Mouse (Mus musculus) kidney, adult 8-10 months (tissue): ENCODE measurements around the gene Rec8.
A peak's percentile ranks its signal among the peaks of the same experiment; 100 is the strongest.

Experiments used
- DNase-seq, 2 experiments: peaks; one replicate each; pipeline ENCODE4 v3.0.0; 2022

The Rec8 gene

GRCm38 (mm10) chr14:55596036-55596690 lies 21.7 kb upstream of the Rec8 start:
- DNase-seq, result no peak

- DNase-seq, result no peak
These were observed 19.1 kb upstream of the Rec8 start for GRCm38 (mm10) chr14:55598521-55599390.

- DNase-seq, result no peak
These were observed 14.6 kb upstream of the Rec8 start, which contains the start of gene Irf9 for GRCm38 (mm10) chr14:55603271-55603632. TSS of gene Irf9 (plus strand) at chr14:55603571.

GRCm38 (mm10) chr14:55603633-55604576 lies 13.9 kb upstream of the Rec8 start:
- peak; percentile 96 to 97 for DNase-seq

DNA sequence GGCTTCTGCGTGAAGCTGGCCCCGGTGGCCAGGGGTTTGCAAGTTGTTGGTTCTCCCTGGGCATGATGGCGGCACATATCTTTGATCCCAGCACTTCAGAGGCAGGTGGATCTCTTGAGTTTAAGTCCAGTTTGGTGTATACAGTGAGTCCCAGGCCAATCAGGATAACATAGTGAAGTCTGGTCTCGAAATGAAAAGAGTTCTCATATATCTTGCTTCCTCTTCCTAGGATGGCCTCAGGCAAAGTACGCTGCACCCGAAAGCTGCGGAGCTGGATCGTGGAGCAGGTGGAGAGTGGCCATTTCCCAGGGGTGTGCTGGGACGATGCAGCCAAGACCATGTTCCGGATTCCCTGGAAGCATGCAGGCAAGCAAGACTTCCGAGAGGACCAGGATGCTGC lies 13.0 kb upstream of the Rec8 start:
- no peak for DNase-seq

DNA sequence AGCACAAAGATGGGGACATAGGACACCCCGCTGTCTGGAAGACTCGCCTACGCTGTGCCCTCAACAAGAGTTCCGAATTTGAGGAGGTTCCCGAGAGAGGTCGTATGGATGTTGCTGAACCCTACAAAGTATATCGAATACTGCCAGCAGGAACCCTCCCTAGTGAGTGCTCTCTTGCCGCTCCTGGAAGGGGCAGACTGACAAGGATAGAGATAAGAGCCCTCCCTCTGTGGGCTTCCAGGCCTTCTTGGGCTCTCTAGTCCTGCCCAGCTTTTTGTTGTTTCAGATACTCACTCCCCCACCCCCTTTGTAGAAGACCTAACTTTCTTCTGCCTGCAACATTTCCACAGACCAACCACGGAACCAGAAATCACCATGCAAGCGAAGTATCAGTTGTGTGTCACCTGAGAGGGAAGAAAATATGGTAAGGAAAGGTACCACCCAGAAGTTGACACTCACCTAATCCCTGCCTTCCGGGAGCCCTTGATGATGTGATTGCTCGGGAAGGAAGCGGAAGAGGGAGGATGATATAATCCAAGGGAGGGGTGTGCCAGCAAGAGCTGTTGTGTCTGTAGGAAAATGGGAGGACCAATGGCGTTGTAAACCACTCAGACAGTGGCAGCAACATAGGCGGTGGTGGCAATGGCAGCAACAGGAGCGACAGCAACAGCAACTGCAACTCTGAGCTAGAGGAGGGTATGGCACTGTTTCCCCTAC lies 11.9 kb upstream of the Rec8 start:
- DNase-seq, result no peak

DNA sequence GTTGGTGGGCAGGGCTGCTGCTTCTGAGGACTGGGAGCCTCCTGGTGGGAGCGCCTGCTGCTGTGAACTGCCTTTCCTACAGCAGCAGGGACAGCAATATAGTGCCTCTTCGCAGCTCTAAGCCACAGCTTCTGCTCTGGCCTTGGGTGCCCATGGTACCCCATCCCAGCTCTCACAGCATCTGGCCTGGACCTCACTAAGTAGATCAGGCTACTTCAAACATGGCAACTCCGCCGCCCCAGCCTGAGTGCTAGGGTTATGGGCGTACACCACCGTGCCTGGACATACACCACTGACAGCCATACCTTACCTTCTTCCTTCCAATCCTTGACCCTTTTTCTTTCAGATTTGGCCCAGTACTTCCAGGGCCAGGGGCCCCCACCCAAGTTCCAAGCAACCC lies 9.5 kb upstream of the Rec8 start:
- DNase-seq, result no peak

GRCm38 (mm10) chr14:55613346-55613745 lies 4.5 kb upstream of the Rec8 start:
- DNase-seq, result peak in 1 of 2 experiments; percentile 29

DNA sequence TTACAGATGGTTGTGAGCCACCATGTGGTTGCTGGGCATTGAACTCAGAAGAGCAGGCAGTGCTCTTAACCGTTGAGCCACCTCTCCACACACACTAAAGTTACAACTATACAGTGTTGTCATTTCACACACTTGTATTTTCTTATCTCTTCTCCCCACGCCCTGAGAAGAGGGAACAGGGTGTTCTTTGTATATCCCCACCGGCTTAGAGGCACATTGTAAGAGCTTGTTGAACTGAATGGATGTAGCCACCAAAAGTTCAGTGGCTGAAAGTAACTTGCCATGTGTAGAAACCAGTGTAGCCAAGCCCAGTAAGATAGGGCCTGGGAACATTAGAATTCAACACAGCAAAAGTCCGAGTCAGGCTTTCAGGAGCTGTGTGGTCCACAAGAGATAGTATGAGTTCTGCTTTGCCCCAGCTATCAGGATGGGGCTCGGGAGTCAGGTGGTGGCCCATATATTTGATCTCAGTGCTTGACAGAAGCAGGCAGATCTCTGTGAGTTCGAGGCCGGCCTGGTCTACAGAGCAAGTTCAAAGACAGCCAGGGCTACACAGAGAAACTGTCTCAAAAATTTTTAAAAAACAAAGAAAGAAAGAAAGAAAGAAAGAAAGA lies 3.2 kb upstream of the Rec8 start:
- DNase-seq, result no peak

DNA sequence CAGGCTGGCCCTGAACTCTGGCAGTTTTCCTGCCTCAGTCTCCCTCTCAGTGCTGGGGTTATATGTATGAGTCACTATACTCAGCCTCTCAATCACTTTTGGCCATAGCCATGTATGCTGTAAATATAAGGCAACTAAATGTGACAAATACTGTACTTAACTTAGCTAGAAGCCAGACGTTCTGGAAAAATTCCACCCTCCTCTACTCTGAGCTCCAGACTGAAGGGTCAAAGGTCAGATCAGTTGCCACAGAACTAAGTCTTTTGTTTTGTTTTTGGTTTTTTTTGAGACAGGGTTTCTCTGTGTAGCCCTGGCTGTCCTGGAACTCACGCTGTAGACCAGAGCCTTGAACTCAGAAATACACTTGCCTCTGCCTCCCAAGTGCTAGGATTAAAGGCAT lies 2.0 kb upstream of the Rec8 start:
- DNase-seq, result no peak

- no peak for DNase-seq
These were observed 993 bp upstream of the Rec8 start for GRCm38 (mm10) chr14:55616844-55617243.

GRCm38 (mm10) chr14:55618486-55619195 lies 804 bp downstream of the Rec8 start:
- DNase-seq, result no peak

GRCm38 (mm10) chr14:55628077-55628827 lies 10.4 kb downstream of the Rec8 start:
- DNase-seq, result no peak

GRCm38 (mm10) chr14:55629312-55629711 lies 11.5 kb downstream of the Rec8 start:
- DNase-seq, result peak; percentile 30 to 67

GRCm38 (mm10) chr14:55634874-55635522 lies 17.2 kb downstream of the Rec8 start:
- peak in 1 of 2 experiments; percentile 23 for DNase-seq

GRCm38 (mm10) chr14:55635523-55636007 lies 17.7 kb downstream of the Rec8 start, which contains the start of gene Ipo4:
TSS of gene Ipo4 (minus strand) at chr14:55635957.
- DNase-seq, result peak; percentile 84 to 87

DNA sequence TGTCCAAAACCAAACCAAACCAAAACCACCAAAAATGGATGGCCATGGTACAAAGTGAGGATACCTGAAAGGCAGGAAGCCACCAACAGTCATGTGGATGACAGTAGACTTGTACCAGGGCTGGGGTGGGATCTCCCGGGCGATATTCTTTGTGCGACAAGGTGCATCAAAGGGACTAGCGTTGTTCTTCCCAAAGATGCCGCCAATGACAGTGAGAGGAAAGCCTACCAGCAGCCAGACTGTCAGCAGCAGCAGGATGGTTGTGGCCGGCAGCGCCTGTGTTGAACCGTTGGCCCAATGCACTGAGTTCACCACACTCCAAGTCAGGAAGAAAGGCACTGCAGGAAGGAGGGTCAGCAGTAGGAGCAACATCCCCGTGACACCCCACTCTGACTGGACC lies 20.0 kb downstream of the Rec8 start, which contains the start of gene Gm49378:
Gm49378 (minus strand) TSS at position 101 of the 400 bp plus-strand sequence.
- DNase-seq, result no peak

- no peak for DNase-seq
These were observed 23.0 kb downstream of the Rec8 start for GRCm38 (mm10) chr14:55640816-55641215.

DNA sequence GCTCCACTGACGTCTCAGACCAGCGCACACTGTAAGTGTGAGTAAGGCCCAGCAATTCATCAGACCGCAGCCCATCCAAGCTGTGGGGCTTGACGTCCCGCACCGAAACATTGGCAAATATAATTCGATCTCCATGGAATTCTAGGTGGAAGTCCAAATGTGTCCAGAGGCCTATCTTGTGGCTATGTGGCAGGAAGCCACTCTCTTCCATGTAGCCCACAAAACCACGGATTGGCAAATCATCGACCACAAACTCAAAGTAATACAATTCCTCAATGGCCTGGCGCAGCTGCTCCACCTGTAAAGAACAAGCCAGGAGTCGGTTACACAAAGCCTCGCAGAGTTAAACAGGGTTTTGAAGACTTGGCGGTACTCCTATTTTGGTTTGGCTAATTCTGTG lies 23.5 kb downstream of the Rec8 start:
- DNase-seq, result no peak

DNA sequence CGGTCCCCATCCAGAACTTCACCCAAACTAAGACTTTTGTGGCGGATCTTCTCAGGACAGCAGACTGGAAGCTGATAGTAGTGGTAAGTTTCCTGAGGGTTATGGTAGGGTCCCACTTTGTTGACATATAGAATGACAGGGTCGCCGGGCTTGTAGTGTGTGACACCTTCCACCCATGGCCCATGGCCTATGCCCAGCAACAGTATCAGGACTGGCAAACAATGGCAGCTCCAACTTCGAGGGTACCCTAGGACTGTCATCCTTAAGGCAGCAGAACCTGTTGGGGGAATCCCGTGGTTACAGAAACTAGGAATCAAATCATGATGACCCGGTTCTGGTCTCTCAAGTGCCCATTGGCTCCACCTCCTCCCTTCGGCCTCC lies 24.8 kb downstream of the Rec8 start:
- DNase-seq, result no peak
